Mouse (Mus musculus) hindbrain, embryonic 11.5 days (tissue): Measurements from ENCODE around the gene Gm45233. TPM values are rescaled to one million over a fixed set of nuclear protein-coding genes. Genes with fewer than 3 reads are reported as not detected.

Source experiments
- ATAC-seq: fragments of 200-750 bp; cut with Nextera tagmentation; 2 replicates; pipeline ENCODE4 v1.8.0; 2017; ENCODE audit warnings: mild to moderate bottlenecking, moderate TSS enrichment, moderate library complexity; ENCODE audit not compliant: low FRiP score
- DNase-seq: peaks from one replicate; pipeline ENCODE4 v3.0.0-alpha.2; 2015; ENCODE audit warnings: low spot score
- H3K27ac ChIP-seq: fragments of 300-500 bp; sonication (generic); 2 replicates; pipeline ENCODE4 v1.5.1; 2014; ENCODE audit warnings: mild to moderate bottlenecking, low read depth, low read length
- H3K27me3 ChIP-seq: fragments of 300-500 bp; sonication (generic); 2 replicates; pipeline ENCODE4 v1.6.1; 2014; ENCODE audit warnings: mild to moderate bottlenecking, low read length, moderate library complexity, mixed read lengths; ENCODE audit not compliant: control insufficient read depth, insufficient read depth
- H3K36me3 ChIP-seq: fragments of 300-500 bp; sonication (generic); 2 replicates; pipeline ENCODE4 v1.6.1; 2014; ENCODE audit warnings: mild to moderate bottlenecking, low read length, moderate library complexity, mixed read lengths; ENCODE audit not compliant: control insufficient read depth, insufficient read depth
- H3K4me1 ChIP-seq: fragments of 300-500 bp; sonication (generic); replicated peaks from 2 replicates; pipeline ENCODE4 v1.6.1; 2014; ENCODE audit warnings: low read length, mixed read lengths; ENCODE audit not compliant: control insufficient read depth, insufficient read depth
- H3K4me2 ChIP-seq: fragments of 300-500 bp; sonication (generic); replicated peaks from 2 replicates; pipeline ENCODE4 v1.6.1; 2014; ENCODE audit warnings: mild to moderate bottlenecking, low read depth, low read length
- H3K4me3 ChIP-seq: fragments of 300-500 bp; sonication (generic); 2 replicates; pipeline ENCODE4 v1.5.1; 2014; ENCODE audit warnings: low read depth, low read length
- H3K9ac ChIP-seq: fragments of 300-500 bp; sonication (generic); 2 replicates; pipeline ENCODE4 v1.6.1; 2014; ENCODE audit warnings: low read depth, low read length
- H3K9me3 ChIP-seq: fragments of 300-500 bp; sonication (generic); 2 replicates; pipeline ENCODE4 v1.6.1; 2016; ENCODE audit warnings: low read length; ENCODE audit not compliant: control insufficient read depth
- WGBS: fragments of 180-500 bp; shearing (Covaris S2); extraction: QIAGEN DNeasy Blood & Tissue Kit; methylation state at CpG from one replicate; pipeline ENCODE4 v1.1.7; 2014; 5-methylcytosine and 5-hydroxymethylcytosine counted together
- polyA plus RNA-seq: library from polyadenylated mRNA; unstranded; fragments of >200 nt; fragmentation: Nextera tagmentation; extraction: Ambion mirVana; gene quantifications from 2 replicates; pipeline ENCODE4 v1.2.1, GENCODE M21; 2014

The Gm45233 gene
- polyA plus RNA-seq, 1 experiment from 2014 or later = 0.31 TPM

DNA sequence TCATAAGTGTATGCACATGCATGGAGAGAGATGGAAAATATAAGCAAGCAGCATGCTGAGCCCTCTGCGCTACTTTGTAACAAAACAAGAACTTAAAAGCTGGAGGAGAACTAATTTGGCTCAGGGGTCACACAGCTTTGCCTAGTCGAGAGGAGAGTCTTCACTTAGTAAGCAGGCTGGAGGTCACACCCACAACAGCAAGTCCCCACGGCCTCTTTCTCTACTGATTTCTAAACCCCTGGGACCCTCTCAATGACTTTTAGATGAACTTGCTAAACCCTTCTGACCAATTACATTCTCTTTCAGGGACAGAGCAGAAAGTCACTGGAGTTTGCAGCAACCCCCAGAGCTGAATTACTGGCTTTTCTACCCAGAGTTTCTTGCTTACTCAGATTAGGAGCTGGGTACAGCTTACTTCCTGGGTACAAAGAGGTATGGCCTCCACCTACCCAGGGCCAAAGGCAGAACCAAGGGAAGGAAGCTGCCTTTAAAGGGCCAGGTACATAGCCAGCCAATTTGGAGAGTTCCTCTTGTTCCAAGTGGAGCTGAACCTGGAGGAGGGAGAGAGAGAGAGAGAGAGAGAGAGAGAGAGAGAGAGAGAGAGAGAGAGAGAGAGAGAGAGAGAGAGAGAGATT lies 19.8 kb upstream of the Gm45233 start:
- 64% methylated on average over 3 of the region's 3 CpGs for WGBS
- H3K9me3 ChIP-seq = no peaks in the 10 kb centered on the region
- ATAC-seq = no peak

DNA sequence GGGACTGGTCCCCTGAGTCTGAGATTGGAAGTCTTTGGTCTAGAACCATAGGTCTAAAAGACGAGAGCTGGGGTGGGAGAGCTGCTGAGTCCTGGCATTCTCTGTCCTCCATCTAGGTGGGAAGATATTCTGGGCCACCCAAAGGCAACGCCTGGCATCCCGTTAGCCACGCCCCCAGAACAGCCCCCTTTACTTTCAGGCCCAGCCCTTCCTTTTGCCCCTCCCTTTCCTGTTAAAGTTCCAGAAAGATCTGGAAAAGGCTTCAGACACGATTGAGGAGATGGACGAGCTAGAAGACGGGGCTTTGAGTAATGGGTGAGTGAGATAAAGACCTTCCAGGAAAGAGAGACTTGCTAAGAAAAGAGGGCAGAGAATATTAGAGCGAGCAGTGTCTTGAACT lies 16.5 kb upstream of the Gm45233 start, which contains the start of gene Lim2:
TSS of gene Lim2 (plus strand) at position 265 of the 400 bp plus-strand sequence.
- Histone ChIP-seq H3K27ac (no peak within 1 kb of the TSS), H3K27me3 (no peaks in the 10 kb centered on the region), H3K4me1 (no peaks in the 10 kb centered on the region), H3K9ac (no peak within 1 kb of the TSS), H3K4me3 (no peak within 1 kb of the TSS), H3K36me3 (no peaks in the 10 kb centered on the region), H3K4me2 (no peak within 1 kb of the TSS), H3K9me3 (no peaks in the 10 kb centered on the region)
- ATAC-seq = no peak
- 85% methylated on average over 8 of the region's 8 CpGs for WGBS
- no peak for DNase-seq

More for the DNA sequence above, 19.8 kb upstream of the Gm45233 start:
- Histone ChIP-seq H3K4me2 (no peak overlapping the region), H3K27me3 (no peaks in the 10 kb centered on the region), H3K36me3 (no peaks in the 10 kb centered on the region), H3K4me3 (no peak overlapping the region), H3K9ac (no peak overlapping the region), H3K27ac (no peak overlapping the region), H3K4me1 (no peaks in the 10 kb centered on the region)
- DNase-seq = no peak

DNA sequence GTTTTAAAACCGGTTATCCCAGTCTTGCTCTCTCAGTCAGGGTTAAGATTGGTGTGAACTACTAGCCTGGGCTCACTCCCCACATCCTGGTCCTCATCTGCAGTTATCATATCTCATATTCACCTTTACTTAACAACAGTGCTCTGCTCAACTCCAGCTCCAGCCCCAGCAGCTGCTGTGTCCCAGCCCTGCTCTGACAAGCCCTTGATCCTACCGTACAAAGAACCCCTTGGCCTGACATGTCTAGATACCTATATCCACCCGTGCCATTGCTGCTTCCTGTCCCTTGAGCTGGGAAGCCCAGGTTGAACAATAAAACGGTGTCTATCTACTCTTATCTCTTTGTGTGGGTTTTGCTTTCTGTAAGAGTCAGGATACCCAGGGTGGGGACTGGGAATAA lies 14.4 kb upstream of the Gm45233 start:
- ATAC-seq (no peak), DNase-seq (no peak)
- Histone ChIP-seq H3K4me3 (no peak overlapping the region), H3K4me1 (no peaks in the 10 kb centered on the region), H3K9me3 (no peaks in the 10 kb centered on the region), H3K36me3 (no peaks in the 10 kb centered on the region), H3K27me3 (no peaks in the 10 kb centered on the region), H3K27ac (no peak overlapping the region), H3K4me2 (no peak overlapping the region), H3K9ac (no peak overlapping the region)
- whole genome bisulfite sequencing = 55% methylated on average over 4 of the region's 4 CpGs

DNA sequence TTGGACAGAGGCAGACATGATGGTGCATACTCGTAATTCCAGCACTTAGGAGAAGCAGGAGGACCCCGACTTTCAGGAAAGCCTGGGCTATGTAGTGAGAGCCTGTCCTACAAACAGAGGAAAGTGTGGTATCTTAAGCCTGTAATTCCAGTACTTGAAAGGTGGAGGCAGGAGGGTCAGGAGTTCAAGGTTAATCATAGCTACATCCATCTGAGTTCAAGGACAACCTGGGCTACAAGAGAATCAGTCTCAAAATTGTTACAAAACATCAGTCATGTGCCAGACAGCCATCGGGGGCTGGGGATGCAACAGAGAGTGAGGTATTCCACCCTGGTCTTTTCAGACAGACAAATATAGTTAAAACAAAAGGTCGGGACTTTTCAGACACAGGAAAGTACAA lies 11.0 kb upstream of the Gm45233 start:
- Histone ChIP-seq H3K36me3 (no peaks in the 10 kb centered on the region), H3K27ac (no peak overlapping the region), H3K4me2 (no peak overlapping the region), H3K27me3 (no peaks in the 10 kb centered on the region), H3K4me3 (no peak overlapping the region), H3K4me1 (no peaks in the 10 kb centered on the region), H3K9ac (no peak overlapping the region), H3K9me3 (no peaks in the 10 kb centered on the region)
- DNase-seq (no peak), ATAC-seq (no peak)
- 79% methylated on average over 4 of the region's 4 CpGs for WGBS

DNA sequence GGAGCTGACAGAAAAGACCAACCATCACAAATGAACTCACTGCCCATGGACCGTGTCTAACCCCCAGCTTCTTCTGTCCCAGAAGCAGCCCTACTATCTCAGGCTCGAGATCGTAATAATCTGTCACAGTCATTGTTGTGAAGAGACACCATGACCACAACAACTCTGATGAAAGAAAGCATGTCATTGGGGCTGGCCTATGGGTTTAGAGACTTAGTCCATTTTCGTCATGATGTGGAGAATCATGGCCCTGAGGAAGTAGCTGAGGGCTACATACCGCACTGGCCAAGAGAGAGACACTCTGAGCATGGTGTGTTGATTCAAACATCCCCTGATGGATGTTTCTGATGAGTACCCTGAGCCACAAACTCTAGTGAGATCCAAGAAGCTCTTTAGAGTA lies 9.3 kb upstream of the Gm45233 start:
- H3K27me3 ChIP-seq = no peaks in the 10 kb centered on the region
- no peak for DNase-seq
- H3K4me3 ChIP-seq = no peak overlapping the region
- ATAC-seq = no peak
- no peaks in the 10 kb centered on the region for H3K4me1 ChIP-seq
- no peaks in the 10 kb centered on the region for H3K36me3 ChIP-seq
- H3K9me3 ChIP-seq = no peaks in the 10 kb centered on the region
- WGBS = 88% methylated on average over 5 of the region's 5 CpGs
- no peak overlapping the region for H3K4me2 ChIP-seq
- no peak overlapping the region for H3K27ac ChIP-seq
- H3K9ac ChIP-seq = no peak overlapping the region

DNA sequence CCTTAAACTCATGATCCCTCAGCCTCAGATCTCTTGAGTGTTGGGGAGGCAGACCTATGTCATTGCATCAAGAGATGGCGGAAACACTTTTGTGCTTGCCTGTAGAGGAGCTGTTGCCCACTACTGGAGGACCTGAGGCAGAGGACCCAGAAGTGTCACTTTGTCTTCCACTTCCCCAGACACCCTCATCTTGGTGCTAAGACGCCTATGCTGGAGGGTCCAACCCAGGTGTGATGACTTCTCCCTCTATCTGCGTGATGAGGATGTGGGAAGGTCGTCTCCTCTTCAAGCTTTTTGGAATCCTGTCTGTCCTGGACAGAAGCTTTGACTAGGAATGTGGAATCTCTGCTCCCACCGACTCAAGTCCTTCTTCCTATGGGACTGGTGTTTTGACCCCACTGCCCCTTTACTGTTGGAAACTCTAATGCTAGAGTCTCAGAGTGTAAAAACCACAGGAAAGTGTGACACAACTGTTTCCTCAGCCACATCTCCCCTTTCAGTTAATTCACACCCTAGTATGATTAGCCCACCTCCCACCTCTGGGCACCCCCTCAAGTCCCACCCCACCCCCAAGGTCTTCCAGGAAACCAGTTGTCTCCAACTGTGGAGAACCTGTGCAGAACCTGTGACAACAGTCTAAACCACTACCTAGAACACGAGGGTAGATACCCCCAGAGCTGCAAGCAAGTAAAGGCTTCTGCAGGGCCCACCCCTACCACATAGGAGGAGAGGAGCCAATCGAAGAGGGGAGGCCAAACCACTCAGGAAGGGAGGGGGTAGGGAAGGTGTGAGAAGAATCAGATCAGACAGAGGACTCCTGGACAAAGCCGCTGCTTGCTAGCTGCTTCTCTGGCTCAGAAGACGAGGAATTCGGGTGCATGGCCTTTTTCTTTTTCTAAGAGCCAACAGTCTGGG lies 7.3 kb upstream of the Gm45233 start, which contains the start of gene Nkg7:
TSS of gene Nkg7 (plus strand) at position 733 of the 915 bp plus-strand sequence.
- Histone ChIP-seq H3K4me2 (no peak within 1 kb of the TSS), H3K36me3 (no peaks in the 10 kb centered on the region), H3K4me1 (no peaks in the 10 kb centered on the region), H3K27ac (no peak within 1 kb of the TSS), H3K27me3 (no peaks in the 10 kb centered on the region), H3K9ac (no peak within 1 kb of the TSS), H3K9me3 (no peaks in the 10 kb centered on the region), H3K4me3 (no peak within 1 kb of the TSS)
- ATAC-seq (no peak), DNase-seq (no peak)
- WGBS = 74% methylated on average over 10 of the region's 10 CpGs

DNA sequence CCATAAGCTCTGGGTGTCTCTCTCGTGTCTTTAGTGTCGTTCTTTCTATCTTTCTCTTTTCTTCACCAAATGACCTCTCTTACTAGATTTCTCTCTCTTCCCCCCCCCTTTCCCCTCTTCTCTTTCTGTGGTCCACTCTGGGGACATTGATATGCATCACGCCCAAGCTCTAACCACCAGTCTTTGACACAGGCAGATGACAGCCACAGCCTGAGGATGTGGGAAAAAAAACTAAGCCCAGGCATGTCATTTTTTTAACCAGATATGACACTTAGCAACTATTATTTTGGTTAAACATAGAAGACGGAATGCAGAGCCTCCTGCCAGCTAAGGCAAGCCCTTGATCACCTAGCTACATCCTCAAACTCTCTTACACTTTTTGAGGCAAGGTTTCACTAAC lies 5.3 kb upstream of the Gm45233 start:
- no peak for DNase-seq
- Histone ChIP-seq H3K4me3 (no peak overlapping the region), H3K4me1 (no peaks in the 10 kb centered on the region), H3K4me2 (no peak overlapping the region), H3K27me3 (no peaks in the 10 kb centered on the region), H3K36me3 (no peaks in the 10 kb centered on the region), H3K9ac (no peak overlapping the region), H3K27ac (no peak overlapping the region), H3K9me3 (no peaks in the 10 kb centered on the region)
- 81% methylated on average over 4 of the region's 4 CpGs for WGBS
- no peak for ATAC-seq

DNA sequence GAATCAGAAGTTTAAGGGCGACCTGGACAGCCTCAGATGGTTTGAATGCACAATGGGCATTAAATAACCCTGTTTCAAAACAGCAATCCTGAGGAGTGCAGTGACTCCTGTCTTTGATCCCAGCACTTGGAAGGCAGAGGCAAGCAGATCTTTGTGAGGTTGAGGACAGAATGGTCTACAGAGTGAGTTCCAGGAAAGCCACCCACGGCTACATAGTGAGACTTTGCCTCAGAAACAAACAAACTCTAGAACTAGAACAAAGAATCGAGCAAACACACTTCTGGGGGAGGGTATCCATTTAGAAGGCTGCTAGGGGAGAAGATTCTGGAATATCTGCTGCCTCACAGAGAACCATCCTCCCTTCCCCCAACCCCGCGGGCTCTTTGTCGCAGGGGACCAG lies 3.4 kb upstream of the Gm45233 start, which contains the start of gene Cldnd2:
TSS of gene Cldnd2 (plus strand) at position 301 of the 400 bp plus-strand sequence.
- ATAC-seq (no peak), DNase-seq (no peak)
- Histone ChIP-seq H3K4me3 (no peak within 1 kb of the TSS), H3K9ac (no peak within 1 kb of the TSS), H3K27ac (no peak within 1 kb of the TSS), H3K27me3 (no peaks in the 10 kb centered on the region), H3K36me3 (no peaks in the 10 kb centered on the region), H3K4me2 (no peak within 1 kb of the TSS), H3K9me3 (no peaks in the 10 kb centered on the region), H3K4me1 (no peaks in the 10 kb centered on the region)
- 86% methylated on average over 6 of the region's 6 CpGs for WGBS
